Mouse (Mus musculus): ENCODE results near the gene Sez6. TPM values are rescaled to one million over a fixed set of nuclear protein-coding genes. Genes with fewer than 3 reads are reported as not detected.

The Sez6 gene
- total and polyA plus RNA-seq, 3 experiments: 0.04 TPM; not detected in 2

DNA sequence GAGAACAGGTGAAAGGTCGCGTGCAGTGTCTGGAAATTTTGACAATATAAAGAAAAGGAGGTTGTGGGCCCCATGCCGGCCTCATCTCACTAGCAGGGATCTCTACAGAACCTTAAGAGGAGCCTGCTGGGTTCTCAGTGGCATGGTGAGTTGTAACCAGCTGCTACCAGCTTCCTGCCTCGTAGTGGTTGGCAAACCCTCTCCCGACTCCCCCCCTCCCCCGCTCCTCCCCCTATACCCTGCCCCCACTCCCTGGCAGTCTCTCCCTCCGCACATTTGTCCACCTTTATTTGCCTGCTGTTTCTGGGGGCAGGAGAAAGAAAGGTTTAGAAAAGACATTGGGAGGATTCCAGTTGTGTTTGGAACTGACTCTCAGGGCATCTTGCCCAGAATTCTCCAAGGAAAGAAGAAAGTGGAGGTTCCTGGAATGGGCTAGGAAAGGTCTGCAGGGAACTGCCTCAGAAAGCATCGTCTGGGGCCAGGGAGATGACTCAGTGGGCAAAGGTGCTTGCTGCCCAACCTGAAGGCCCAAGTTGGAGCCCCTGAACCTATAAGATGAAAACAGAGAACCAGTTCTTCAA lies 28.7 kb upstream of the Sez6 start:
- H3K9ac ChIP-seq (ENCODE audit: insufficient read depth, low read depth): no peak overlapping the region
- dilution Hi-C loops (cut with MboI; ENCODE audit: extremely low pct_ligation_motif_present, extremely low pct_unique_long_range_greater_than_20kb, low sequenced_read_pairs): no loop called here
- no peak overlapping the region for H3K4me2 ChIP-seq (ENCODE audit: insufficient read depth, low read depth, poor library complexity, severe bottlenecking)
- H3K4me1 ChIP-seq (ENCODE audit: control insufficient read depth in 1 of 2, insufficient read depth in 2 of 2): no peaks in the 10 kb centered on the region
- TF ChIP-seq NELFE (IDR thresholded peaks at IDR 0.05; ENCODE audit: low read depth, low read length): no peak
- TF ChIP-seq PAX5 (IDR thresholded peaks at IDR 0.05; ENCODE audit: low read length): no peak
- no peak for TF ChIP-seq TCF12 (IDR thresholded peaks at IDR 0.05; ENCODE audit: low read depth, low read length)
- no peak for TF ChIP-seq JUN (IDR thresholded peaks at IDR 0.05; ENCODE audit: insufficient read depth, low read depth, low read length)
- no peak for TF ChIP-seq TBP (conservative IDR thresholded peaks at IDR 0.05; ENCODE audit: low read depth, low read length)
- no peak for TF ChIP-seq BHLHE40 (IDR thresholded peaks at IDR 0.05; ENCODE audit: low read depth, low read length)
- TF ChIP-seq SIN3A (IDR thresholded peaks at IDR 0.05; ENCODE audit: low read length): no peak
- no peak for TF ChIP-seq POLR2AphosphoS2 (IDR thresholded peaks at IDR 0.05; ENCODE audit: low read depth, low read length)
- TF ChIP-seq NRF1 (IDR thresholded peaks at IDR 0.05; ENCODE audit: low read depth, low read length): no peak
- TF ChIP-seq ZKSCAN1 (IDR thresholded peaks at IDR 0.05; ENCODE audit: borderline replicate concordance, low read depth, low read length): no peak
- no peak for TF ChIP-seq MAZ (IDR thresholded peaks at IDR 0.05; ENCODE audit: low read depth, low read length)
- TF ChIP-seq UBTF (IDR thresholded peaks at IDR 0.05; ENCODE audit: low read depth, low read length): no peak
- TF ChIP-seq CHD2 (IDR thresholded peaks at IDR 0.05; ENCODE audit: low read length): no peak
- TF ChIP-seq EP300 (IDR thresholded peaks at IDR 0.05; ENCODE audit: low read length): no peak
- no peak overlapping the region for H3K27ac ChIP-seq (ENCODE audit: insufficient read depth, low read depth)
- H3K79me2 ChIP-seq (replicated peaks; ENCODE audit: control insufficient read depth, extremely low read depth, insufficient read depth, poor library complexity, severe bottlenecking): no peaks in the 10 kb centered on the region
- in situ Hi-C loops (cut with MboI; ENCODE audit: low pct_ligation_motif_present, low pct_unique_long_range_greater_than_20kb, low sequenced_read_pairs): no loop called here
- H3K27me3 ChIP-seq (replicated peaks): peaks cover 13% of the 10 kb centered on the region
- no peak for DNase-seq (ENCODE audit: extremely low read depth)
- no peaks in the 10 kb centered on the region for H3K36me3 ChIP-seq (replicated peaks in 1 of 2; ENCODE audit: control insufficient read depth in 1 of 2, insufficient read depth in 1 of 2, low read length in 1 of 2)
- no peaks in the 10 kb centered on the region for H3K9me3 ChIP-seq (replicated peaks; ENCODE audit: low read length)
- no peak overlapping the region for H3K4me3 ChIP-seq (replicated peaks in 1 of 3; ENCODE audit: low read depth in 2 of 3, low read length in 2 of 3, poor library complexity in 1 of 3)

DNA sequence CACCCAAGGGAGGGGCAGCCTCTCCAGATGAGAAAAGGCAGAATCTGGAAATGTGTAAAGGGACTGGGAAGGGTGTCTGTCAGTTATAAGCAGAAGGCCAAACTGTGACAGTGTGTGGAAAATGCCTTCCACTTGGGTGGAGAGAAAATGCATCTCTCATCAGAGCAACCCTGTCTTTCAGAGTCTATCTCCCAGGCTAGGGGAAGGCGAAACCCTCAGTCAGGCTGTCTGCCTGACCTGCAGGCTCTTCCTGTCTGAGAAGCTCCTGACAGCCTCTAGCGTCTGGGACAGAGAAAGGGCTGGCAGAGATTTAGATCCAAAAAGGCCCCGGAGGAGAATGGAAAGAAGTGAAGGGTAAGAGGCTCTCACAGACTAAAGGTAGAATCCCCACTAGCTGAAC lies 26.8 kb upstream of the Sez6 start:
- Histone ChIP-seq H3K4me2 (ENCODE audit: insufficient read depth, low read depth, poor library complexity, severe bottlenecking) (no peak overlapping the region), H3K9ac (ENCODE audit: insufficient read depth, low read depth) (no peak overlapping the region), H3K9me3 (replicated peaks; ENCODE audit: low read length) (no peaks in the 10 kb centered on the region), H3K27me3 (replicated peaks) (peaks cover 5% of the 10 kb centered on the region), H3K79me2 (replicated peaks; ENCODE audit: control insufficient read depth, extremely low read depth, insufficient read depth, poor library complexity, severe bottlenecking) (no peaks in the 10 kb centered on the region), H3K36me3 (replicated peaks in 1 of 2; ENCODE audit: control insufficient read depth in 1 of 2, insufficient read depth in 1 of 2, low read length in 1 of 2) (no peaks in the 10 kb centered on the region), H3K4me1 (ENCODE audit: control insufficient read depth in 1 of 2, insufficient read depth in 2 of 2) (no peaks in the 10 kb centered on the region), H3K27ac (ENCODE audit: insufficient read depth, low read depth) (no peak overlapping the region), H3K4me3 (replicated peaks in 1 of 3; ENCODE audit: low read depth in 2 of 3, low read length in 2 of 3, poor library complexity in 1 of 3) (no peak overlapping the region)
- DNase-seq (ENCODE audit: extremely low read depth): no peak
- TF ChIP-seq IRF4 (IDR thresholded peaks at IDR 0.05; ENCODE audit: low read depth, low read length) (no peak), USF1 (IDR thresholded peaks at IDR 0.05; ENCODE audit: low read depth, low read length) (no peak), E2F4 (IDR thresholded peaks at IDR 0.05; ENCODE audit: insufficient replicate concordance, low read depth, low read length) (no peak), MAZ (IDR thresholded peaks at IDR 0.05; ENCODE audit: low read depth, low read length) (no peak), POLR2A (IDR thresholded peaks at IDR 0.05; ENCODE audit: low read depth, low read length) (no peak), MEF2A (IDR thresholded peaks at IDR 0.05; ENCODE audit: borderline replicate concordance, low read depth, low read length) (no peak), JUND (conservative IDR thresholded peaks at IDR 0.05; ENCODE audit: low read depth, low read length) (no peak), MYC (IDR thresholded peaks at IDR 0.05; ENCODE audit: low read depth, low read length) (no peak), CHD2 (IDR thresholded peaks at IDR 0.05; ENCODE audit: low read length) (no peak)
- dilution Hi-C loops (cut with MboI; ENCODE audit: extremely low pct_ligation_motif_present, extremely low pct_unique_long_range_greater_than_20kb, low sequenced_read_pairs) (no loop called here), in situ Hi-C loops (cut with MboI; ENCODE audit: low pct_ligation_motif_present, low pct_unique_long_range_greater_than_20kb, low sequenced_read_pairs) (no loop called here)
